Mouse (Mus musculus) MEL (cell line): ENCODE measurements around the gene D630003M21Rik. TPM values are rescaled to one million over a fixed set of nuclear protein-coding genes. Genes with fewer than 3 reads are reported as not detected.

Experiments
- DNase-seq: peaks from one replicate; pipeline ENCODE4 v3.0.0; 2011; ENCODE audit warnings: low read depth, low spot score
- H3K27ac ChIP-seq: 2 replicates; pipeline ENCODE4 v1.5.1; 2012; ENCODE audit warnings: low read depth, mild to moderate bottlenecking, control low read depth, low read length, moderate library complexity; ENCODE audit not compliant: control insufficient read depth
- H3K27me3 ChIP-seq, 2 experiments: fragments of 150-350 bp in 1 of 2; sonication (generic) in 1 of 2; 2 replicates each; pipeline ENCODE4 v1.6.1; 2012; ENCODE audit warnings: low read length in 2 of 2, mild to moderate bottlenecking in 2 of 2, improper control_type of control experiment in 1 of 2, moderate library complexity in 1 of 2; ENCODE audit not compliant: insufficient read depth in 2 of 2, control insufficient read depth in 1 of 2
- H3K36me3 ChIP-seq, 2 experiments: 2 replicates each; pipeline ENCODE4 v1.6.1; 2012 to 2014; ENCODE audit warnings: low read length in 2 of 2, improper control_type of control experiment in 1 of 2, inconsistent platforms in 1 of 2, mild to moderate bottlenecking in 1 of 2; ENCODE audit not compliant: insufficient read depth in 2 of 2, control insufficient read depth in 1 of 2
- H3K4me1 ChIP-seq, 2 experiments: fragments of 150-350 bp in 1 of 2; sonication (generic) in 1 of 2; 2 replicates each; pipeline ENCODE4 v1.6.1; 2012; ENCODE audit warnings: low read length in 2 of 2, improper control_type of control experiment in 1 of 2, mild to moderate bottlenecking in 1 of 2; ENCODE audit not compliant: insufficient read depth in 2 of 2, control insufficient read depth in 1 of 2
- H3K4me3 ChIP-seq, 2 experiments: fragments of 150-350 bp in 1 of 2; sonication (generic) in 1 of 2; 2 replicates each; pipeline ENCODE4 v1.5.1; 2012; ENCODE audit warnings: low read depth in 2 of 2, low read length in 2 of 2, mild to moderate bottlenecking in 2 of 2, moderate library complexity in 2 of 2, control low read depth in 1 of 2, improper control_type of control experiment in 1 of 2; ENCODE audit not compliant: control insufficient read depth in 1 of 2, insufficient read depth in 1 of 2
- H3K79me2 ChIP-seq: 2 replicates; pipeline ENCODE4 v1.6.1; 2012; ENCODE audit warnings: mild to moderate bottlenecking, low read length, moderate library complexity; ENCODE audit not compliant: control insufficient read depth, poor library complexity, insufficient read depth
- H3K9ac ChIP-seq: 2 replicates; pipeline ENCODE4 v1.6.1; 2012; ENCODE audit warnings: low read depth, mild to moderate bottlenecking, control low read depth, low read length, moderate library complexity; ENCODE audit not compliant: control insufficient read depth, poor library complexity, severe bottlenecking
- H3K9me3 ChIP-seq: fragments of 150-350 bp; sonication (generic); replicated peaks from 2 replicates; pipeline ENCODE4 v1.6.1; 2012; ENCODE audit warnings: mild to moderate bottlenecking, low read length, improper control_type of control experiment, moderate library complexity; ENCODE audit not compliant: insufficient read depth
- CHD1 ChIP-seq: IDR thresholded peaks from 2 replicates; pipeline ENCODE4 v1.6.1; 2012; ENCODE audit warnings: low read depth, mild to moderate bottlenecking, inconsistent platforms, low read length, improper control_type of control experiment
- CHD2 ChIP-seq: IDR thresholded peaks from 2 replicates; pipeline ENCODE4 v1.6.1; 2011; ENCODE audit warnings: low read length, improper control_type of control experiment
- EP300 ChIP-seq, 2 experiments: IDR thresholded peaks; 2 replicates each; pipeline ENCODE4 v1.6.1; 2011; ENCODE audit warnings: improper control_type of control experiment in 2 of 2, low read length in 2 of 2, low read depth in 1 of 2, mild to moderate bottlenecking in 1 of 2
- ETS1 ChIP-seq: IDR thresholded peaks from 2 replicates; pipeline ENCODE4 v1.6.1; 2012; ENCODE audit warnings: low read depth, mild to moderate bottlenecking, inconsistent platforms, low read length, improper control_type of control experiment, moderate library complexity
- GABPA ChIP-seq: IDR thresholded peaks from 2 replicates; pipeline ENCODE4 v1.6.1; 2012; ENCODE audit warnings: low read depth, mild to moderate bottlenecking, inconsistent platforms, low read length, improper control_type of control experiment, moderate library complexity
- GATA1 ChIP-seq: IDR thresholded peaks from 2 replicates; pipeline ENCODE4 v1.6.1; 2011; ENCODE audit warnings: low read depth, low read length, improper control_type of control experiment
- HCFC1 ChIP-seq: IDR thresholded peaks from 2 replicates; pipeline ENCODE4 v1.6.1; 2012; ENCODE audit warnings: low read depth, mild to moderate bottlenecking, inconsistent platforms, low read length, improper control_type of control experiment, moderate library complexity
- KAT2A ChIP-seq: conservative IDR thresholded peaks from 2 replicates; pipeline ENCODE4 v1.6.1; 2012; ENCODE audit warnings: low read depth, low read length, improper control_type of control experiment, inconsistent platforms
- MAX ChIP-seq: IDR thresholded peaks from 2 replicates; pipeline ENCODE4 v1.6.1; 2011; ENCODE audit warnings: low read length, improper control_type of control experiment
- MEF2A ChIP-seq: IDR thresholded peaks from 2 replicates; pipeline ENCODE4 v1.6.1; 2014; ENCODE audit warnings: low read depth, mild to moderate bottlenecking, inconsistent platforms, low read length, improper control_type of control experiment; ENCODE audit not compliant: poor library complexity, insufficient replicate concordance, severe bottlenecking; ENCODE audit errors: extremely low read depth
- MXI1 ChIP-seq: IDR thresholded peaks from 2 replicates; pipeline ENCODE4 v1.6.1; 2011; ENCODE audit warnings: mild to moderate bottlenecking, low read depth, low read length, improper control_type of control experiment
- NRF1 ChIP-seq: IDR thresholded peaks from 2 replicates; pipeline ENCODE4 v1.6.1; 2014; ENCODE audit warnings: low read depth, mild to moderate bottlenecking, inconsistent platforms, low read length, improper control_type of control experiment, moderate library complexity; ENCODE audit not compliant: poor library complexity, insufficient read depth, severe bottlenecking
- TAL1 ChIP-seq: IDR thresholded peaks from 2 replicates; pipeline ENCODE4 v1.6.1; 2012; ENCODE audit warnings: mild to moderate bottlenecking, inconsistent platforms, low read length, moderate library complexity, mixed read lengths
- TBP ChIP-seq: IDR thresholded peaks from 2 replicates; pipeline ENCODE4 v1.8.0; 2011; ENCODE audit warnings: low read depth, low read length, improper control_type of control experiment
- USF1 ChIP-seq: IDR thresholded peaks from 2 replicates; pipeline ENCODE4 v1.6.1; 2014; ENCODE audit warnings: low read depth, mild to moderate bottlenecking, inconsistent platforms, low read length, improper control_type of control experiment, moderate library complexity
- ZC3H11A ChIP-seq: IDR thresholded peaks from 2 replicates; pipeline ENCODE4 v1.6.1; 2012; ENCODE audit warnings: low read depth, mild to moderate bottlenecking, inconsistent platforms, low read length, improper control_type of control experiment
- ZKSCAN1 ChIP-seq: IDR thresholded peaks from 2 replicates; pipeline ENCODE4 v1.6.1; 2012; ENCODE audit warnings: low read depth, mild to moderate bottlenecking, inconsistent platforms, low read length, improper control_type of control experiment, moderate library complexity
- ZNF384 ChIP-seq: IDR thresholded peaks from 2 replicates; pipeline ENCODE4 v1.6.1; 2012; ENCODE audit warnings: low read depth, mild to moderate bottlenecking, inconsistent platforms, low read length, improper control_type of control experiment
- polyA plus RNA-seq, 2 experiments: library from polyadenylated mRNA; stranded (reverse) in 1 of 2; unstranded in 1 of 2; fragments of >175 nt in 1 of 2; fragments of >200 nt in 1 of 2; gene quantifications; 2 replicates each; pipeline versions ENCODE4 v1.2.1 to v1.2.4; 2012; ENCODE audit warnings: low replicate concordance in 2 of 2, low read depth in 1 of 2; ENCODE audit not compliant: insufficient read length in 2 of 2, insufficient read depth in 1 of 2, missing spikeins in 1 of 2
- total RNA-seq: library from RNA; depleted of rRNA; stranded (reverse); fragments of 300-350 nt; gene quantifications from 2 replicates; pipeline ENCODE4 v1.2.3, GENCODE M21; 2012

The D630003M21Rik gene
- total and polyA plus RNA-seq, 3 experiments = 0.10 TPM; not detected in 2

GRCm38 (mm10) chr2:158243129-158243870 lies 14.3 kb upstream of the D630003M21Rik start:
- Histone ChIP-seq H3K4me3 (no peak overlapping the region), H3K36me3 (no peaks in the 10 kb centered on the region), H3K27ac (no peak overlapping the region), H3K9ac (no peak overlapping the region), H3K4me1 (no peaks in the 10 kb centered on the region), H3K79me2 (no peaks in the 10 kb centered on the region), H3K27me3 (peaks cover 0 to 4% of the 10 kb centered on the region in 2 experiments; a peak in 2 of 4 replicates), H3K9me3 (no peaks in the 10 kb centered on the region)
- TF ChIP-seq GABPA = no peak
- TF ChIP-seq EP300 (IDR thresholded peaks at IDR 0.05; ENCODE audit: low read depth in 1 of 2, low read length in 2 of 2) = no peak
- TF ChIP-seq MEF2A = no peak
- no peak for TF ChIP-seq ZKSCAN1
- TF ChIP-seq NRF1 = no peak
- no peak for TF ChIP-seq HCFC1
- TF ChIP-seq ZC3H11A = no peak
- no peak for TF ChIP-seq TAL1
- no peak for TF ChIP-seq CHD1
- TF ChIP-seq MXI1 = no peak
- TF ChIP-seq TBP = no peak
- DNase-seq = no peak

DNA sequence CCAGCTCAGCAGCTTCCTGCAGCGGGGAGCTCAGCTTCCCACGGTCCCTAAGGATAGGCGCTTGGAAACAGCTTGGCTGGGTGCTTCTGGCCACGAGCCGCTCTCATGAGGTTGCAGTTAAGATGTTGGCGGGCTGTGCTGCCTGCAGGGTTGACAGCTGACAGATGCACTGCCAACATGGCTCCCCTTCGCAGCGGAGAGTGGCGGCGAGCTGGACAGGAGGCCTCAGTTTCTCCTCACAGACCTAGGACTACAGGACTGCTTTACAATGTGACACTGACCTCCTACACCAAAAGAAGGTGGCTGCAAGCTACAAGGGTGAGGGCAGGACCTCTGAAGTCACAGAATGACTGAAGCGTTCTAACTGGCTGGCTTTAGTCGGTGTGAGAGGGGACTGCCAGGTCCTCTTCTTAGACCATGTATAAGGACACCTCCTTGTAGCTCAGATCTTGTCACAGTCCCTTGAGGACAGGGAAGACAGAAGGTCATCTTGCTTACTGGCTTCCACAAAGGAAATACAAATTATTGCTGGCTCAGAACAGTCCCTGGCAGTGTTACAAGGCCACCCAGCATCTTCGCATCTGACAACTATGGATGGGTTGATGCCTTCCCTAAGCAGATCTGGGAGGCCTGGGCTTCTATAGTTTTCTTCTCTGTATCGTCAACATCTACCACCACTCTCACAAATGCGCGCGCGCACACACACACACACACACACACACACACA lies 13.3 kb upstream of the D630003M21Rik start:
- no peaks in the 10 kb centered on the region for H3K79me2 ChIP-seq
- no peaks in the 10 kb centered on the region for H3K4me1 ChIP-seq
- DNase-seq = no peak
- no peak overlapping the region for H3K4me3 ChIP-seq
- no peak overlapping the region for H3K27ac ChIP-seq
- H3K27me3 ChIP-seq = peaks cover 0 to 4% of the 10 kb centered on the region in 2 experiments; a peak in 2 of 4 replicates
- TF ChIP-seq USF1 = no peak
- TF ChIP-seq MEF2A = no peak
- no peak for TF ChIP-seq GATA1
- TF ChIP-seq MAX = no peak
- no peak for TF ChIP-seq CHD1
- TF ChIP-seq ZC3H11A = no peak
- TF ChIP-seq CHD2 = no peak
- no peak for TF ChIP-seq ZNF384
- no peak for TF ChIP-seq ETS1
- no peak for TF ChIP-seq TBP
- TF ChIP-seq KAT2A = no peak
- H3K9me3 ChIP-seq = no peaks in the 10 kb centered on the region
- no peak overlapping the region for H3K9ac ChIP-seq
- no peaks in the 10 kb centered on the region for H3K36me3 ChIP-seq
